Mouse (Mus musculus): Measurements from ENCODE around the gene Igsf8. TPM values are rescaled to one million over a fixed set of nuclear protein-coding genes. Genes with fewer than 3 reads are reported as not detected.

Igsf8 gene
- total RNA-seq, 4 experiments from 2014 or later, result 256 to 294 (median 274) TPM

GRCm38 (mm10) chr1:172323298-172323697 is 61.9 kb downstream of the Igsf8 start:
- DNase-seq (ENCODE audit: low spot score in 2 of 2), result no peak

- DNase-seq (ENCODE audit: low spot score in 2 of 2), result peak in 1 of 2 experiments; percentile 89
These were observed 62.4 kb downstream of the Igsf8 start for GRCm38 (mm10) chr1:172323801-172324359.

- peak in 1 of 2 experiments; percentile 76 for DNase-seq (ENCODE audit: low spot score in 2 of 2)
These were observed 63.3 kb downstream of the Igsf8 start for GRCm38 (mm10) chr1:172324725-172325124.

GRCm38 (mm10) chr1:172325680-172326535 is 64.5 kb downstream of the Igsf8 start:
- DNase-seq (ENCODE audit: low spot score in 2 of 2), result peak in 1 of 2 experiments; percentile 74

- no peak for DNase-seq (ENCODE audit: low spot score in 2 of 2)
These were observed 65.2 kb downstream of the Igsf8 start for GRCm38 (mm10) chr1:172326684-172327083.

GRCm38 (mm10) chr1:172327206-172328001 is 66.0 kb downstream of the Igsf8 start:
- peak in 1 of 2 experiments; percentile 76 for DNase-seq (ENCODE audit: low spot score in 2 of 2)

- no peak for DNase-seq (ENCODE audit: low spot score in 2 of 2)
These were observed 66.6 kb downstream of the Igsf8 start for GRCm38 (mm10) chr1:172328041-172328440.

- DNase-seq (ENCODE audit: low spot score in 2 of 2), result peak in 1 of 2 experiments; percentile 18
These were observed 67.0 kb downstream of the Igsf8 start for GRCm38 (mm10) chr1:172328461-172328860.

GRCm38 (mm10) chr1:172329131-172329530 is 67.7 kb downstream of the Igsf8 start, which contains the start of gene Kcnj9:
Kcnj9 (minus strand) TSS chr1:172329318.
- peak in 1 of 2 experiments; percentile 90 for DNase-seq (ENCODE audit: low spot score in 2 of 2)

- DNase-seq (ENCODE audit: low spot score in 2 of 2), result no peak
These were observed 68.2 kb downstream of the Igsf8 start for GRCm38 (mm10) chr1:172329616-172330015.

GRCm38 (mm10) chr1:172331422-172331947 is 70.0 kb downstream of the Igsf8 start:
- DNase-seq (ENCODE audit: low spot score in 2 of 2), result peak in 1 of 2 experiments; percentile 51

- no peak for DNase-seq (ENCODE audit: low spot score in 2 of 2)
These were observed 71.5 kb downstream of the Igsf8 start for GRCm38 (mm10) chr1:172332925-172333324.

GRCm38 (mm10) chr1:172333512-172333911 is 72.1 kb downstream of the Igsf8 start:
- DNase-seq (ENCODE audit: low spot score in 2 of 2), result no peak

GRCm38 (mm10) chr1:172335804-172336203 is 74.4 kb downstream of the Igsf8 start:
- DNase-seq (ENCODE audit: low spot score in 2 of 2), result no peak

GRCm38 (mm10) chr1:172337411-172338185 is 76.2 kb downstream of the Igsf8 start:
- no peak for DNase-seq (ENCODE audit: low spot score in 2 of 2)

GRCm38 (mm10) chr1:172340729-172341321 is 79.4 kb downstream of the Igsf8 start, which contains the start of gene Kcnj10:
Kcnj10 (plus strand) TSS chr1:172341210.
- peak in 1 of 2 experiments; percentile 86 for DNase-seq (ENCODE audit: low spot score in 2 of 2)

GRCm38 (mm10) chr1:172341386-172341785 is 79.9 kb downstream of the Igsf8 start:
- no peak for DNase-seq (ENCODE audit: low spot score in 2 of 2)

GRCm38 (mm10) chr1:172342729-172343128 is 81.3 kb downstream of the Igsf8 start:
- peak in 1 of 2 experiments; percentile 87 for DNase-seq (ENCODE audit: low spot score in 2 of 2)

- peak in 1 of 2 experiments; percentile 48 for DNase-seq (ENCODE audit: low spot score in 2 of 2)
These were observed 82.5 kb downstream of the Igsf8 start for GRCm38 (mm10) chr1:172343914-172344313.

- DNase-seq (ENCODE audit: low spot score in 2 of 2), result no peak
These were observed 83.4 kb downstream of the Igsf8 start for GRCm38 (mm10) chr1:172344820-172345219.

All from left cerebral cortex, adult 8-10 months (tissue).